Mouse (Mus musculus) hindbrain, embryonic 14.5 days (tissue): ENCODE measurements around the gene Tnrc6b. TPM values are rescaled to one million over a fixed set of nuclear protein-coding genes. Genes with fewer than 3 reads are reported as not detected.

Source experiments
- ATAC-seq: fragments of 200-750 bp; cut with Nextera tagmentation; 2 replicates; pipeline ENCODE4 v1.8.0; 2017; ENCODE audit warnings: moderate number of reproducible peaks, mild to moderate bottlenecking, moderate TSS enrichment, moderate library complexity; ENCODE audit not compliant: low FRiP score
- DNase-seq: peaks from one replicate; pipeline ENCODE4 v3.0.0-alpha.2; 2015; ENCODE audit warnings: low spot score
- H3K27ac ChIP-seq: fragments of 300-500 bp; sonication (generic); 2 replicates; pipeline ENCODE4 v1.5.1; 2014; ENCODE audit warnings: mild to moderate bottlenecking, moderate library complexity
- H3K27me3 ChIP-seq: fragments of 300-500 bp; sonication (generic); 2 replicates; pipeline ENCODE4 v1.6.1; 2014; ENCODE audit warnings: mild to moderate bottlenecking, low read length, mixed read lengths; ENCODE audit not compliant: control insufficient read depth, insufficient read depth
- H3K36me3 ChIP-seq: fragments of 300-500 bp; sonication (generic); replicated peaks from 2 replicates; pipeline ENCODE4 v1.6.1; 2014; ENCODE audit not compliant: control insufficient read depth, insufficient read depth
- H3K4me1 ChIP-seq: fragments of 300-500 bp; sonication (generic); replicated peaks from 2 replicates; pipeline ENCODE4 v1.6.1; 2014; ENCODE audit warnings: antibody characterized with exemption, low read length, mixed read lengths; ENCODE audit not compliant: control insufficient read depth, insufficient read depth
- H3K4me2 ChIP-seq: fragments of 300-500 bp; sonication (generic); replicated peaks from 2 replicates; pipeline ENCODE4 v1.6.1; 2014; ENCODE audit warnings: mild to moderate bottlenecking, moderate library complexity
- H3K4me3 ChIP-seq: fragments of 300-500 bp; sonication (generic); replicated peaks from 2 replicates; pipeline ENCODE4 v1.5.1; 2014; ENCODE audit warnings: mild to moderate bottlenecking, low read length
- H3K9ac ChIP-seq: fragments of 300-500 bp; sonication (generic); 2 replicates; pipeline ENCODE4 v1.6.1; 2014
- H3K9me3 ChIP-seq: fragments of 300-500 bp; sonication (generic); 2 replicates; pipeline ENCODE4 v1.6.1; 2016; ENCODE audit warnings: low read length; ENCODE audit not compliant: control insufficient read depth
- WGBS: fragments of 180-500 bp; shearing (Covaris S2); extraction: QIAGEN DNeasy Blood & Tissue Kit; methylation state at CpG from one replicate; pipeline ENCODE4 v1.1.7; 2014; 5-methylcytosine and 5-hydroxymethylcytosine counted together
- polyA plus RNA-seq: library from polyadenylated mRNA; unstranded; fragments of >200 nt; fragmentation: Nextera tagmentation; extraction: Ambion mirVana; gene quantifications from 2 replicates; pipeline ENCODE4 v1.2.1, GENCODE M21; 2014

The Tnrc6b gene
- polyA plus RNA-seq, 1 experiment from 2014 or later: 27.9 TPM

GRCm38 (mm10) chr15:80743606-80744005, 32.5 kb downstream of the Tnrc6b start:
- ATAC-seq (no peak), DNase-seq (no peak)
- Histone ChIP-seq H3K4me3 (no peak overlapping the region), H3K4me1 (no peaks in the 10 kb centered on the region), H3K9ac (no peak overlapping the region), H3K27ac (no peak overlapping the region), H3K36me3 (no peaks in the 10 kb centered on the region), H3K9me3 (no peaks in the 10 kb centered on the region), H3K4me2 (no peak overlapping the region), H3K27me3 (no peaks in the 10 kb centered on the region)
- WGBS: 91% methylated on average over 7 of the region's 7 CpGs

GRCm38 (mm10) chr15:80744667-80745422, 33.7 kb downstream of the Tnrc6b start:
- Histone ChIP-seq H3K9me3 (no peaks in the 10 kb centered on the region), H3K36me3 (no peaks in the 10 kb centered on the region; the same call in 1 of the 2 replicates), H3K4me2 (no peak overlapping the region), H3K27ac (no peak overlapping the region), H3K4me1 (no peaks in the 10 kb centered on the region), H3K27me3 (no peaks in the 10 kb centered on the region), H3K9ac (no peak overlapping the region), H3K4me3 (no peak overlapping the region)
- DNase-seq: no peak
- ATAC-seq: no peak
- 89% methylated on average over 3 of the region's 3 CpGs for WGBS

GRCm38 (mm10) chr15:80748979-80749378, 37.9 kb downstream of the Tnrc6b start:
- 66% methylated on average over 5 of the region's 5 CpGs for WGBS
- Histone ChIP-seq H3K4me2 (no peak overlapping the region), H3K9me3 (no peaks in the 10 kb centered on the region), H3K36me3 (no peaks in the 10 kb centered on the region; the same call in 1 of the 2 replicates), H3K4me1 (no peaks in the 10 kb centered on the region), H3K4me3 (no peak overlapping the region), H3K27me3 (no peaks in the 10 kb centered on the region), H3K9ac (no peak overlapping the region), H3K27ac (no peak overlapping the region)
- ATAC-seq: no peak
- DNase-seq: no peak

GRCm38 (mm10) chr15:80753351-80753750, 42.2 kb downstream of the Tnrc6b start:
- DNase-seq (no peak), ATAC-seq (no peak)
- H3K4me2 ChIP-seq: no peak overlapping the region
- no peaks in the 10 kb centered on the region for H3K9me3 ChIP-seq
- H3K27ac ChIP-seq: no peak overlapping the region
- no peaks in the 10 kb centered on the region; the same call in 1 of the 2 replicates for H3K36me3 ChIP-seq
- WGBS: 75% methylated on average over 6 of the region's 6 CpGs
- no peaks in the 10 kb centered on the region for H3K4me1 ChIP-seq
- H3K9ac ChIP-seq: no peak overlapping the region
- no peaks in the 10 kb centered on the region for H3K27me3 ChIP-seq
- no peak overlapping the region for H3K4me3 ChIP-seq

- H3K4me2 ChIP-seq: no peak overlapping the region
- H3K4me1 ChIP-seq: no peaks in the 10 kb centered on the region
- WGBS: 89% methylated on average over 1 of the region's 1 CpGs
- no peaks in the 10 kb centered on the region for H3K36me3 ChIP-seq
- H3K9me3 ChIP-seq: no peaks in the 10 kb centered on the region
- H3K4me3 ChIP-seq: no peak overlapping the region
- no peak overlapping the region for H3K9ac ChIP-seq
- no peak for ATAC-seq
- no peaks in the 10 kb centered on the region for H3K27me3 ChIP-seq
- H3K27ac ChIP-seq: no peak overlapping the region
- DNase-seq: no peak
Measured at GRCm38 (mm10) chr15:80754103-80754502, 43.0 kb downstream of the Tnrc6b start.

- ATAC-seq: no peak
- 96% methylated on average over 9 of the region's 9 CpGs for WGBS
- no peak overlapping the region for H3K4me2 ChIP-seq
- no peaks in the 10 kb centered on the region for H3K36me3 ChIP-seq
- H3K27ac ChIP-seq: no peak overlapping the region
- H3K4me3 ChIP-seq: no peak overlapping the region
- no peak overlapping the region for H3K9ac ChIP-seq
- no peaks in the 10 kb centered on the region for H3K4me1 ChIP-seq
- H3K9me3 ChIP-seq: no peaks in the 10 kb centered on the region
- H3K27me3 ChIP-seq: no peaks in the 10 kb centered on the region
- no peak for DNase-seq
Measured at GRCm38 (mm10) chr15:80759451-80759850, 48.3 kb downstream of the Tnrc6b start.

GRCm38 (mm10) chr15:80760504-80760903, 49.4 kb downstream of the Tnrc6b start:
- H3K9me3 ChIP-seq: no peaks in the 10 kb centered on the region
- H3K9ac ChIP-seq: no peak overlapping the region
- H3K27me3 ChIP-seq: no peaks in the 10 kb centered on the region
- no peaks in the 10 kb centered on the region for H3K4me1 ChIP-seq
- H3K27ac ChIP-seq: no peak overlapping the region
- ATAC-seq (no peak), DNase-seq (no peak)
- H3K4me3 ChIP-seq: no peak overlapping the region
- 89% methylated on average over 3 of the region's 3 CpGs for WGBS
- no peak overlapping the region for H3K4me2 ChIP-seq
- no peaks in the 10 kb centered on the region for H3K36me3 ChIP-seq

- no peak for ATAC-seq
- WGBS: 70% methylated on average over 8 of the region's 8 CpGs
Measured at GRCm38 (mm10) chr15:80760935-80761334, 49.8 kb downstream of the Tnrc6b start.

GRCm38 (mm10) chr15:80762621-80763020, 51.5 kb downstream of the Tnrc6b start:
- DNase-seq: no peak
- H3K4me1 ChIP-seq: no peaks in the 10 kb centered on the region
- no peak for ATAC-seq
- no peak overlapping the region for H3K27ac ChIP-seq
- no peaks in the 10 kb centered on the region for H3K9me3 ChIP-seq
- H3K27me3 ChIP-seq: no peaks in the 10 kb centered on the region
- H3K4me2 ChIP-seq: no peak overlapping the region
- no peaks in the 10 kb centered on the region for H3K36me3 ChIP-seq
- 95% methylated on average over 4 of the region's 4 CpGs for WGBS
- no peak overlapping the region for H3K4me3 ChIP-seq
- no peak overlapping the region for H3K9ac ChIP-seq

More at GRCm38 (mm10) chr15:80760935-80761334, 49.8 kb downstream of the Tnrc6b start:
- Histone ChIP-seq H3K4me1 (no peaks in the 10 kb centered on the region), H3K27me3 (no peaks in the 10 kb centered on the region), H3K36me3 (no peaks in the 10 kb centered on the region), H3K9me3 (no peaks in the 10 kb centered on the region), H3K4me3 (no peak overlapping the region), H3K27ac (no peak overlapping the region), H3K4me2 (no peak overlapping the region), H3K9ac (no peak overlapping the region)
- no peak for DNase-seq
